Mouse (Mus musculus): Measurements from ENCODE around the gene Chp2. TPM values are rescaled to one million over a fixed set of nuclear protein-coding genes. Genes with fewer than 3 reads are reported as not detected.

The Chp2 gene
- total and polyA plus RNA-seq, 3 experiments, result not detected

DNA sequence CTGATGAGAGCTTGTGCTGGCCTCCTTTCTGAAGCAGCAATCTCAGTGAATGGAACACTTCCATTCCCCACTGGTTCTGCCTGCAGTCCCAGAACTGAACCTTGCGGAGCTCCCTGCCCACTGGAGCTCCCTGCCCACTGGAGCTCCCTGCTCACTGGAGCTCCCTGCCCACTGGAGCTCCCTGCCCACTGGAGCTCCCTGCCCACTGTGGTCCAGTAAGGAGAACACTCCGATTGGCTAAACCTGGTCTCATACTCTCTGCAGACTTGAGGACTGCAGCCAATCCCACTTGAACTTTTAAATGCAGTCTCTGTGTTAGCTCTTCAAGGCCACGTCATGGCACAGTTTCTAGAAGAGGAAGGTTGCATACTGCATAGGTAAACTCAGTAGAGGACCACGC is 7.4 kb downstream of the Chp2 start:
- no peak overlapping the region for H3K4me3 ChIP-seq (replicated peaks in 1 of 3; ENCODE audit: low read depth in 2 of 3, low read length in 2 of 3, poor library complexity in 1 of 3)
- no peak overlapping the region for H3K4me2 ChIP-seq (ENCODE audit: insufficient read depth, low read depth, poor library complexity, severe bottlenecking)
- in situ Hi-C loops (cut with MboI; ENCODE audit: low pct_ligation_motif_present, low pct_unique_long_range_greater_than_20kb, low sequenced_read_pairs), result no loop called here
- no peaks in the 10 kb centered on the region for H3K4me1 ChIP-seq (ENCODE audit: control insufficient read depth in 1 of 2, insufficient read depth in 2 of 2)
- no peak overlapping the region for H3K9ac ChIP-seq (ENCODE audit: insufficient read depth, low read depth)
- H3K27ac ChIP-seq (ENCODE audit: insufficient read depth, low read depth), result no peak overlapping the region
- dilution Hi-C loops (cut with MboI; ENCODE audit: extremely low pct_ligation_motif_present, extremely low pct_unique_long_range_greater_than_20kb, low sequenced_read_pairs), result no loop called here
- H3K27me3 ChIP-seq (replicated peaks), result peaks cover 6% of the 10 kb centered on the region
- no peak for TF ChIP-seq POLR2AphosphoS2 (IDR thresholded peaks at IDR 0.05; ENCODE audit: low read depth, low read length)
- no peak for TF ChIP-seq CHD2 (IDR thresholded peaks at IDR 0.05; ENCODE audit: low read length)
- no peak for TF ChIP-seq JUND (conservative IDR thresholded peaks at IDR 0.05; ENCODE audit: low read depth, low read length)
- TF ChIP-seq JUN (IDR thresholded peaks at IDR 0.05; ENCODE audit: insufficient read depth, low read depth, low read length), result no peak
- no peak for TF ChIP-seq MAFK (IDR thresholded peaks at IDR 0.05; ENCODE audit: insufficient replicate concordance, low read length)
- TF ChIP-seq MAZ (IDR thresholded peaks at IDR 0.05; ENCODE audit: low read depth, low read length), result no peak
- no peak for TF ChIP-seq MAX (IDR thresholded peaks at IDR 0.05; ENCODE audit: low read length)
- no peak for TF ChIP-seq NRF1 (IDR thresholded peaks at IDR 0.05; ENCODE audit: low read depth, low read length)
- TF ChIP-seq MXI1 (IDR thresholded peaks at IDR 0.05; ENCODE audit: low read depth, low read length), result no peak
- no peak for TF ChIP-seq RCOR1 (conservative IDR thresholded peaks at IDR 0.05; ENCODE audit: low read depth, low read length)
- no peak for TF ChIP-seq SIN3A (IDR thresholded peaks at IDR 0.05; ENCODE audit: low read length)
- TF ChIP-seq ZNF384 (IDR thresholded peaks at IDR 0.05; ENCODE audit: low read depth, low read length), result no peak
- no peak for TF ChIP-seq RAD21 (IDR thresholded peaks at IDR 0.05; ENCODE audit: low read depth, low read length)
- TF ChIP-seq PAX5 (IDR thresholded peaks at IDR 0.05; ENCODE audit: low read length), result no peak
- TF ChIP-seq ZMIZ1 (IDR thresholded peaks at IDR 0.05; ENCODE audit: low read depth, low read length), result no peak
- no peak for DNase-seq (ENCODE audit: extremely low read depth)
- H3K9me3 ChIP-seq (replicated peaks; ENCODE audit: low read length), result peaks cover 7% of the 10 kb centered on the region
- H3K36me3 ChIP-seq (replicated peaks in 1 of 2; ENCODE audit: control insufficient read depth in 1 of 2, insufficient read depth in 1 of 2, low read length in 1 of 2), result no peaks in the 10 kb centered on the region
- H3K79me2 ChIP-seq (replicated peaks; ENCODE audit: control insufficient read depth, extremely low read depth, insufficient read depth, poor library complexity, severe bottlenecking), result no peaks in the 10 kb centered on the region

- dilution Hi-C loops (cut with MboI; ENCODE audit: extremely low pct_ligation_motif_present, extremely low pct_unique_long_range_greater_than_20kb, low sequenced_read_pairs), result no loop called here
Measured at GRCm38 (mm10) chr7:122229306-122229705, 10.0 kb downstream of the Chp2 start.

DNA sequence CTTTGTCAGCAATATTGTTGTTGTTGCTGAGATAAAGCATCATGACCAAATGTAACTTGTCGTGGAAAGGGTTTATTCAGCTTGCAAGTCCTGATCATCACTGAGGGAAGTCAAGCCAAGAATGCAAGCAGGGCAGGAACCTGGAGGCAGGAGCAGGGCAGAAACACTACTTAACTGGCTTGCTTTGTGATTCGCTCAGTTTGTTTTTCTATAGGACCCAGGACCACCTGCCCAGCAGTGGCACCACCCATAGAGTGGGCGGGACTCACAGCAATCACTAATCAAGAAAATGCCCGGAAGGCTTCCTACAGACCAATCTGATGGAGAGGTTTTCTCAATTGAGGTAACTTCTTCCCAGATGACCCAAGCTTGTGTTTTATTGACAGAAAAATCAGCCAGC is 10.6 kb downstream of the Chp2 start:
- dilution Hi-C loops (cut with MboI; ENCODE audit: extremely low pct_ligation_motif_present, extremely low pct_unique_long_range_greater_than_20kb, low sequenced_read_pairs) (no loop called here), in situ Hi-C loops (cut with MboI; ENCODE audit: low pct_ligation_motif_present, low pct_unique_long_range_greater_than_20kb, low sequenced_read_pairs) (no loop called here)
- H3K9me3 ChIP-seq (replicated peaks; ENCODE audit: low read length), result peaks cover 7% of the 10 kb centered on the region
- H3K27ac ChIP-seq (ENCODE audit: insufficient read depth, low read depth), result no peak overlapping the region
- TF ChIP-seq ZKSCAN1 (IDR thresholded peaks at IDR 0.05; ENCODE audit: borderline replicate concordance, low read depth, low read length) (no peak), ELF1 (IDR thresholded peaks at IDR 0.05; ENCODE audit: low read depth, low read length) (no peak), HCFC1 (IDR thresholded peaks at IDR 0.05; ENCODE audit: low read depth, low read length) (no peak), CHD2 (IDR thresholded peaks at IDR 0.05; ENCODE audit: low read length) (no peak), UBTF (IDR thresholded peaks at IDR 0.05; ENCODE audit: low read depth, low read length) (no peak), ETS1 (conservative IDR thresholded peaks at IDR 0.05; ENCODE audit: low read depth, low read length) (no peak), JUND (conservative IDR thresholded peaks at IDR 0.05; ENCODE audit: low read depth, low read length) (no peak), MYC (IDR thresholded peaks at IDR 0.05; ENCODE audit: low read depth, low read length) (no peak)
- DNase-seq (ENCODE audit: extremely low read depth), result no peak
- H3K4me2 ChIP-seq (ENCODE audit: insufficient read depth, low read depth, poor library complexity, severe bottlenecking), result no peak overlapping the region
- H3K4me3 ChIP-seq (replicated peaks in 1 of 3; ENCODE audit: low read depth in 2 of 3, low read length in 2 of 3, poor library complexity in 1 of 3), result no peak overlapping the region
- H3K27me3 ChIP-seq (replicated peaks), result no peaks in the 10 kb centered on the region
- no peaks in the 10 kb centered on the region for H3K79me2 ChIP-seq (replicated peaks; ENCODE audit: control insufficient read depth, extremely low read depth, insufficient read depth, poor library complexity, severe bottlenecking)
- H3K4me1 ChIP-seq (ENCODE audit: control insufficient read depth in 1 of 2, insufficient read depth in 2 of 2), result no peaks in the 10 kb centered on the region
- H3K9ac ChIP-seq (ENCODE audit: insufficient read depth, low read depth), result no peak overlapping the region
- no peaks in the 10 kb centered on the region for H3K36me3 ChIP-seq (replicated peaks in 1 of 2; ENCODE audit: control insufficient read depth in 1 of 2, insufficient read depth in 1 of 2, low read length in 1 of 2)

More at GRCm38 (mm10) chr7:122229306-122229705, 10.0 kb downstream of the Chp2 start:
- no peak for DNase-seq (ENCODE audit: extremely low read depth)
- H3K79me2 ChIP-seq (replicated peaks; ENCODE audit: control insufficient read depth, extremely low read depth, insufficient read depth, poor library complexity, severe bottlenecking), result no peaks in the 10 kb centered on the region
- in situ Hi-C loops (cut with MboI; ENCODE audit: low pct_ligation_motif_present, low pct_unique_long_range_greater_than_20kb, low sequenced_read_pairs), result no loop called here
- H3K27ac ChIP-seq (ENCODE audit: insufficient read depth, low read depth), result no peak overlapping the region
- H3K4me3 ChIP-seq (replicated peaks in 1 of 3; ENCODE audit: low read depth in 2 of 3, low read length in 2 of 3, poor library complexity in 1 of 3), result no peak overlapping the region
- no peaks in the 10 kb centered on the region for H3K4me1 ChIP-seq (ENCODE audit: control insufficient read depth in 1 of 2, insufficient read depth in 2 of 2)
- no peak overlapping the region for H3K4me2 ChIP-seq (ENCODE audit: insufficient read depth, low read depth, poor library complexity, severe bottlenecking)
- peaks cover 7% of the 10 kb centered on the region for H3K9me3 ChIP-seq (replicated peaks; ENCODE audit: low read length)
- TF ChIP-seq HCFC1 (IDR thresholded peaks at IDR 0.05; ENCODE audit: low read depth, low read length), result no peak
- H3K9ac ChIP-seq (ENCODE audit: insufficient read depth, low read depth), result no peak overlapping the region
- no peaks in the 10 kb centered on the region for H3K36me3 ChIP-seq (replicated peaks in 1 of 2; ENCODE audit: control insufficient read depth in 1 of 2, insufficient read depth in 1 of 2, low read length in 1 of 2)
- no peaks in the 10 kb centered on the region for H3K27me3 ChIP-seq (replicated peaks)

Data from CH12.LX (cell line).